Mouse (Mus musculus) midbrain, embryonic 16.5 days (tissue): ENCODE measurements around the gene Lpin2. TPM values are rescaled to one million over a fixed set of nuclear protein-coding genes. Genes with fewer than 3 reads are reported as not detected.

Experiments used
- ATAC-seq: fragments of 200-750 bp; cut with Nextera tagmentation; 2 replicates; pipeline ENCODE4 v1.8.0; 2017; ENCODE audit warnings: moderate TSS enrichment
- H3K27ac ChIP-seq: fragments of 300-500 bp; sonication (generic); 2 replicates; pipeline ENCODE4 v1.5.1; 2014; ENCODE audit warnings: mild to moderate bottlenecking, low read length, mixed read lengths
- H3K27me3 ChIP-seq: fragments of 300-500 bp; sonication (generic); 2 replicates; pipeline ENCODE4 v1.6.1; 2014; ENCODE audit warnings: low read depth, low read length, mixed read lengths; ENCODE audit not compliant: control insufficient read depth, insufficient read depth
- H3K36me3 ChIP-seq: fragments of 300-500 bp; sonication (generic); 2 replicates; pipeline ENCODE4 v1.6.1; 2014; ENCODE audit warnings: mild to moderate bottlenecking, low read length, moderate library complexity, mixed read lengths; ENCODE audit not compliant: control insufficient read depth, insufficient read depth
- H3K4me1 ChIP-seq: fragments of 300-500 bp; sonication (generic); 2 replicates; pipeline ENCODE4 v1.6.1; 2014; ENCODE audit warnings: mild to moderate bottlenecking, low read length, mixed read lengths; ENCODE audit not compliant: control insufficient read depth, insufficient read depth
- H3K4me2 ChIP-seq: fragments of 300-500 bp; sonication (generic); 2 replicates; pipeline ENCODE4 v1.6.1; 2014; ENCODE audit warnings: mild to moderate bottlenecking, low read length, mixed read lengths
- H3K4me3 ChIP-seq: fragments of 300-500 bp; sonication (generic); 2 replicates; pipeline ENCODE4 v1.5.1; 2014; ENCODE audit warnings: low read depth, mild to moderate bottlenecking, low read length, moderate library complexity, mixed read lengths
- H3K9ac ChIP-seq: fragments of 300-500 bp; sonication (generic); 2 replicates; pipeline ENCODE4 v1.6.1; 2014; ENCODE audit warnings: low read depth, low read length, mixed read lengths
- H3K9me3 ChIP-seq: fragments of 300-500 bp; sonication (generic); replicated peaks from 2 replicates; pipeline ENCODE4 v1.6.1; 2014; ENCODE audit warnings: mild to moderate bottlenecking, low read length, mixed read lengths; ENCODE audit not compliant: control insufficient read depth, poor library complexity, severe bottlenecking
- WGBS: fragments of 180-500 bp; shearing (Covaris S2); extraction: QIAGEN DNeasy Blood & Tissue Kit; methylation state at CpG from one replicate; pipeline ENCODE4 v1.1.7; 2014; 5-methylcytosine and 5-hydroxymethylcytosine counted together
- polyA plus RNA-seq: library from polyadenylated mRNA; unstranded; fragments of >200 nt; fragmentation: Nextera tagmentation; extraction: Ambion mirVana; gene quantifications from 2 replicates; pipeline ENCODE4 v1.2.1, GENCODE M21; 2015

The Lpin2 gene
- polyA plus RNA-seq, 1 experiment from 2014 or later, result 45.0 TPM

DNA sequence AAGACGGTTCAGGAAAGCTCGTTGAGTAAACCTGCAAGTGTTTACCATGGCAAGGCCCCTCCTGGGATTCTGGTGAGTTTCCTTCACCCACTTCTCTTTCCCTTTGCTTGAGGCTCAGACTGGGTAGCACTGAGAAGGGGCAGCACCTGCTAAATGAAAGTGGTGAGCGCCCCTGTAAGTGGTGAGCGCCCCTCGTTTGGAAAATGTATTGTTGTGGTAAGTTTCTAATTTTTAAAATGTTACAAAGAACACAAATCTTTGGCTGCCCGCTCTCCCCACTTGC is 22.4 kb downstream of the Lpin2 start:
- Histone ChIP-seq H3K9me3 (no peaks in the 10 kb centered on the region), H3K4me3 (no peak overlapping the region), H3K4me1 (peaks cover 3% of the 10 kb centered on the region), H3K27me3 (no peaks in the 10 kb centered on the region), H3K4me2 (no peak overlapping the region), H3K9ac (no peak overlapping the region), H3K27ac (no peak overlapping the region), H3K36me3 (no peaks in the 10 kb centered on the region)
- 91% methylated on average over 6 of the region's 6 CpGs for WGBS
- ATAC-seq, result no peak

DNA sequence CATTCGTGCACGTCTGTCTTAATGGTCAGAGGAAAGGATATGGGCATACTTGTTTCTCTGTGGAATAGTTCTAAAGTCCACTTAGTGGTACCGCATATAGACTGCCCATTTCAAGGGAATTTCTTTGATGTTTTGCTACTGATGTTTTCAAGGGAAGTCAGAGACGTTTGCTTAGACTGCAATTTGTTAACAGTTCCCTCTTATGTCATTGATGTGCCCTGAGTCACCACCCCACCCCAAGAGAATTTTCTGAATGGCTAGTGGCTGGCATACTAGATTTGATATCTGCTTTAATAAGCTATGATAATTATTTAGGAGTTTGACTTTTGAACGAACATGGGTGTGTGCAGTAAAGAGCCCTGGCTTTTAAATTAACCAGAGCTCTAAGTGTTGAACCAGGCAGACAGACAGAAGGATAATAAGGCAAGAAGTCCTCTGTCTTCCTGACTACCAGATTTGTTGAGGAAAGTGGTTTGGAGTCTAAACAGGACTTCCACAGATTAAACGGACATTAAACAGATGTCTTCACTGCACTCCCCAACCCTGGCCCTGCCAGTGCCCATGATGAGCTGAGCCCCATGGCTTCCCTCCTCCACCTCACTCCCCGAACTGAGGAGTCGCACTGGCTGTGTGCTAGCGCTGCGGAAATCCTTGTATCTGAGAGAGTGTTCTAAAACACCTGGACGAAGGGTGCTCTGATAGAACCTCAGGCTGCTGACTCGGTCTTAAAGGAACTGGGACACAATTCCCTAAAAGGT is 24.0 kb downstream of the Lpin2 start:
- 81% methylated on average over 12 of the region's 12 CpGs for WGBS
- H3K4me3 ChIP-seq, result no peak overlapping the region
- no peaks in the 10 kb centered on the region for H3K36me3 ChIP-seq
- no peak for ATAC-seq
- no peak overlapping the region for H3K4me2 ChIP-seq
- H3K4me1 ChIP-seq, result peaks cover 3% of the 10 kb centered on the region
- no peak overlapping the region for H3K9ac ChIP-seq
- H3K27ac ChIP-seq, result no peak overlapping the region
- H3K9me3 ChIP-seq, result no peaks in the 10 kb centered on the region
- no peaks in the 10 kb centered on the region for H3K27me3 ChIP-seq

GRCm38 (mm10) chr17:71207268-71207667 is 24.9 kb downstream of the Lpin2 start:
- Histone ChIP-seq H3K9ac (no peak overlapping the region), H3K27ac (no peak overlapping the region), H3K4me2 (no peak overlapping the region), H3K4me1 (peaks cover 1% of the 10 kb centered on the region), H3K4me3 (no peak overlapping the region), H3K9me3 (no peaks in the 10 kb centered on the region), H3K36me3 (no peaks in the 10 kb centered on the region), H3K27me3 (no peaks in the 10 kb centered on the region)
- no peak for ATAC-seq
- WGBS, result 99% methylated on average over 3 of the region's 3 CpGs

DNA sequence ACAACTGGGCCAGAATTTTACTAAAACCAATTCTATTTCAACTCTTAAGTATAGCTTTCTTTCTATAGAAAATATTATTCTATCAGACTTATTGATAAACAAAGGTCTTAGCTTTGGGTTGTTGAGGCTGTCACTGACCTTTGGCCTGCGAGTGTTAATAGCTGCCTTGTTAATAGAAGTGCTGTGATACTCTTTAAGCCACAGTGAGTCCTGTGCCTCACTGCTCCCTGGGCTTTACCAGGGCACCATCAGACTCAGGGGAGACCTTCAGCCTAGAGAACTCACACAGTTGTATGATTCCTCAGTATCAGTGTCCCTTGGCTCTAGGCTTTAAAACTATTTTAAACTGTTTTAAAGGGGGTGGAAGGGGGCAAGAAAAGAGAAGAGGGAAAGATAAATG is 26.0 kb downstream of the Lpin2 start:
- 94% methylated on average over 1 of the region's 1 CpGs for WGBS
- Histone ChIP-seq H3K9ac (no peak overlapping the region), H3K36me3 (no peaks in the 10 kb centered on the region), H3K4me1 (no peaks in the 10 kb centered on the region), H3K4me3 (no peak overlapping the region), H3K9me3 (no peaks in the 10 kb centered on the region), H3K27ac (no peak overlapping the region), H3K4me2 (no peak overlapping the region), H3K27me3 (no peaks in the 10 kb centered on the region)
- ATAC-seq, result no peak

- H3K36me3 ChIP-seq, result no peaks in the 10 kb centered on the region
- H3K4me3 ChIP-seq, result no peak overlapping the region
- H3K27ac ChIP-seq, result no peak overlapping the region
- ATAC-seq, result no peak
- H3K4me1 ChIP-seq, result no peaks in the 10 kb centered on the region
- 81% methylated on average over 1 of the region's 1 CpGs for WGBS
- no peak overlapping the region for H3K4me2 ChIP-seq
- H3K9me3 ChIP-seq, result no peaks in the 10 kb centered on the region
- no peak overlapping the region for H3K9ac ChIP-seq
- H3K27me3 ChIP-seq, result no peaks in the 10 kb centered on the region
Observed at GRCm38 (mm10) chr17:71208921-71209320, 26.6 kb downstream of the Lpin2 start.

DNA sequence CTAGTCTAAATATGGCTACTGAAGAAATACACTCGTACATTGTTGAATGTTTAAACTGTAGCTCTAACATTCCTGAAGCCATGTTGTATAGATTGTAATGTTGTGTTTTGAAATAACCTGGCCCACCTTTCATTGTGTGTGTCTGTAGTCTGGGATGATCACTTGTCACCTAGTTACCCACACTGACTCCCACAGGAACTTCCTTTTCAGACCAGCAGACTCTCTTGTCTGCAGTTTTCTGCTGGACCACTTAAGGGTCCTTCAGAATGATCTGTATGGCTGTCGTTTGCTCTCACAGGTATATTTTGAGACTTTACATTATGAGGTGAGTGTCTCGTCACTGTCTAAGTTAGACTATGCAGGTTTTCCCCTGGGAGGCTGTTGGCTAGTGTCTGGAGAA is 27.6 kb downstream of the Lpin2 start:
- H3K4me2 ChIP-seq, result no peak overlapping the region
- no peaks in the 10 kb centered on the region for H3K36me3 ChIP-seq
- ATAC-seq, result no peak
- no peak overlapping the region for H3K27ac ChIP-seq
- H3K9me3 ChIP-seq, result no peaks in the 10 kb centered on the region
- WGBS, result 92% methylated on average over 3 of the region's 3 CpGs
- H3K4me1 ChIP-seq, result no peaks in the 10 kb centered on the region
- no peaks in the 10 kb centered on the region for H3K27me3 ChIP-seq
- no peak overlapping the region for H3K9ac ChIP-seq
- H3K4me3 ChIP-seq, result no peak overlapping the region

GRCm38 (mm10) chr17:71211962-71212646 is 29.7 kb downstream of the Lpin2 start:
- no peak overlapping the region for H3K4me3 ChIP-seq
- no peaks in the 10 kb centered on the region for H3K36me3 ChIP-seq
- H3K27ac ChIP-seq, result no peak overlapping the region
- H3K9ac ChIP-seq, result no peak overlapping the region
- H3K4me2 ChIP-seq, result no peak overlapping the region
- no peak for ATAC-seq
- WGBS, result 71% methylated on average over 6 of the region's 6 CpGs
- H3K9me3 ChIP-seq, result no peaks in the 10 kb centered on the region
- H3K27me3 ChIP-seq, result no peaks in the 10 kb centered on the region
- no peaks in the 10 kb centered on the region for H3K4me1 ChIP-seq

GRCm38 (mm10) chr17:71213666-71214065 is 31.3 kb downstream of the Lpin2 start:
- H3K36me3 ChIP-seq, result no peaks in the 10 kb centered on the region; the same call in 1 of the 2 replicates
- H3K27me3 ChIP-seq, result no peaks in the 10 kb centered on the region
- H3K4me2 ChIP-seq, result no peak overlapping the region
- H3K27ac ChIP-seq, result no peak overlapping the region
- H3K9ac ChIP-seq, result no peak overlapping the region
- H3K9me3 ChIP-seq, result no peaks in the 10 kb centered on the region
- WGBS, result 86% methylated on average over 1 of the region's 1 CpGs
- H3K4me3 ChIP-seq, result no peak overlapping the region
- ATAC-seq, result no peak
- H3K4me1 ChIP-seq, result no peaks in the 10 kb centered on the region

DNA sequence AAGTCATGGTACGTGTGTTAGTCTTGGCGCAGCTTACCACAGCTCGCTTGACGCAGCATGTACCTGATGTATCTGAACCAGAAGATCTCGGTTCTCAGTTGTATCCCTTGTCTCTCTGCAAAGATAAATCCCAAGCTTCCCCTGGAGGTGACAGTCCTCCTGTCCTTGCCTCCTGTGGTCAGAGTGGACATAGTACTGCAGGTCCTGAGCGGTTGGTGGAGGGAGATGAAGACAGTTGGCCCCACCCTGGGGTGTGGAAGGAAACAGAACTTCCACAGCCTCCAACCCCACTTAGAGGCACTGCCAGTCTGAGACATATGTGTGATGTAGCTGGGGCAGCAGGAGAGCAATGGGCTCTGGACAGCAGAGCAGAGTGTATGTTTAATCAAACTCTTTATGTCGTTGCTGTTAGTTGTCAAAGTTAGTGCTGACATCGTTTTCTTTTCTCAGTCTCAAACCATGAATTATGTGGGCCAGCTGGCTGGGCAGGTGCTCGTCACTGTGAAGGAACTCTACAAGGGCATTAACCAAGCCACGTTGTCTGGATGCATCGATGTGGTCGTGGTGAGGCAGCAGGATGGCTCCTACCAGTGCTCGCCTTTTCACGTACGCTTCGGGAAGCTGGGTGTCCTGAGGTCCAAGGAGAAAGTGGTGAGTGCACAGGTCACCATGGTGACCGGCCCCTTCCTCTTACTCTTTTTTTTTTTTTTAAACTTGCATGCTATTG is 32.3 kb downstream of the Lpin2 start:
- H3K27me3 ChIP-seq, result no peaks in the 10 kb centered on the region
- H3K4me3 ChIP-seq, result no peak overlapping the region
- H3K27ac ChIP-seq, result no peak overlapping the region
- WGBS, result 90% methylated on average over 17 of the region's 17 CpGs
- H3K4me1 ChIP-seq, result no peaks in the 10 kb centered on the region
- no peak overlapping the region for H3K4me2 ChIP-seq
- H3K9ac ChIP-seq, result no peak overlapping the region
- no peak for ATAC-seq
- H3K9me3 ChIP-seq, result no peaks in the 10 kb centered on the region
- H3K36me3 ChIP-seq, result no peaks in the 10 kb centered on the region; the same call in 1 of the 2 replicates
